Mouse (Mus musculus) C2C12 (cell line): ENCODE measurements around the gene Rab3ip. TPM values are rescaled to one million over a fixed set of nuclear protein-coding genes. Genes with fewer than 3 reads are reported as not detected.

Source experiments
- H3K27me3 ChIP-seq: one replicate; pipeline ENCODE4 v1.6.1; 2011; ENCODE audit not compliant: control insufficient read depth, insufficient read depth, insufficient read length
- H3K36me3 ChIP-seq: one replicate; pipeline ENCODE4 v1.6.1; 2011; ENCODE audit not compliant: control insufficient read depth, insufficient read depth
- H3K4me3 ChIP-seq: one replicate; pipeline ENCODE4 v1.5.1; 2011; ENCODE audit warnings: mild to moderate bottlenecking, control low read depth; ENCODE audit not compliant: poor library complexity, insufficient read depth, severe bottlenecking
- H3K79me2 ChIP-seq: one replicate; pipeline ENCODE4 v1.6.1; 2011; ENCODE audit not compliant: control insufficient read depth, insufficient read depth
- H3K79me3 ChIP-seq: one replicate; pipeline ENCODE4 v1.6.1; 2011; ENCODE audit warnings: low read depth, control low read depth
- H3ac ChIP-seq: one replicate; pipeline ENCODE3; 2011; ENCODE audit warnings: low read depth; ENCODE audit not compliant: control insufficient read depth, insufficient read length
- CEBPB ChIP-seq: IDR thresholded peaks from one replicate; pipeline ENCODE4 v1.6.1; 2011; ENCODE audit warnings: low read depth, mild to moderate bottlenecking, control low read depth, moderate library complexity
- CTCF ChIP-seq: IDR thresholded peaks from one replicate; pipeline ENCODE4 v1.5.1; 2011; ENCODE audit not compliant: control insufficient read depth, insufficient read depth, insufficient read length
- FOSL1 ChIP-seq: IDR thresholded peaks from one replicate; pipeline ENCODE4 v1.8.0; 2011; ENCODE audit warnings: mild to moderate bottlenecking, low read length; ENCODE audit not compliant: poor library complexity, insufficient read depth, severe bottlenecking
- MAX ChIP-seq: IDR thresholded peaks from one replicate; pipeline ENCODE4 v1.6.1; 2011; ENCODE audit warnings: mild to moderate bottlenecking, control low read depth
- MYOD1 ChIP-seq: IDR thresholded peaks from one replicate; pipeline ENCODE4 v1.6.1; 2011; ENCODE audit warnings: low read depth; ENCODE audit not compliant: control insufficient read depth, insufficient read length
- MYOG ChIP-seq: IDR thresholded peaks from one replicate; pipeline ENCODE4 v1.6.1; 2011; ENCODE audit not compliant: control insufficient read depth, insufficient read length; ENCODE audit errors: extremely low read depth
- USF1 ChIP-seq: IDR thresholded peaks from one replicate; pipeline ENCODE4 v1.6.1; 2011; ENCODE audit warnings: low read depth, mild to moderate bottlenecking, control low read depth, moderate library complexity
- polyA plus RNA-seq: library from polyadenylated mRNA; unstranded; fragments of >200 nt; fragmentation: generic; extraction: Trizol; gene quantifications from one replicate; pipeline ENCODE4 v1.2.1, GENCODE M21; 2012; ENCODE audit warnings: missing spikeins

The Rab3ip gene
- polyA plus RNA-seq, 1 experiment = 29.8 TPM

- TF ChIP-seq MYOD1 (no peak), MAX (no peak), CTCF (no peak)
- H3K36me3 ChIP-seq = peaks cover 26% of the 10 kb centered on the region
- no peaks in the 10 kb centered on the region for H3K27me3 ChIP-seq
Measured at GRCm38 (mm10) chr10:116930936-116931335, 19.6 kb downstream of the Rab3ip start.

GRCm38 (mm10) chr10:116930506-116930905, 20.1 kb downstream of the Rab3ip start:
- H3K79me2 ChIP-seq = no peaks in the 10 kb centered on the region
- H3K4me3 ChIP-seq = no peak overlapping the region
- H3K79me3 ChIP-seq = no peaks in the 10 kb centered on the region
- TF ChIP-seq MYOD1 (no peak), FOSL1 (no peak), MAX (no peak), USF1 (no peak), CTCF (no peak), CEBPB (no peak), MYOG (no peak)
- peaks cover 30% of the 10 kb centered on the region for H3K36me3 ChIP-seq
- no peaks in the 10 kb centered on the region for H3K27me3 ChIP-seq
- no peak overlapping the region for H3ac ChIP-seq

More at GRCm38 (mm10) chr10:116930936-116931335, 19.6 kb downstream of the Rab3ip start:
- Histone ChIP-seq H3ac (peak overlapping the region; percentile 9), H3K79me3 (no peaks in the 10 kb centered on the region), H3K4me3 (no peak overlapping the region), H3K79me2 (no peaks in the 10 kb centered on the region)

GRCm38 (mm10) chr10:116928826-116929225, 21.7 kb downstream of the Rab3ip start:
- peaks cover 47% of the 10 kb centered on the region for H3K36me3 ChIP-seq
- TF ChIP-seq CTCF (no peak), MYOG (no peak), MAX (peak; percentile 40), FOSL1 (peak; percentile 68), MYOD1 (peak; percentile 11)
- H3K79me3 ChIP-seq = no peaks in the 10 kb centered on the region
- H3ac ChIP-seq = no peak overlapping the region
- H3K4me3 ChIP-seq = no peak overlapping the region
- H3K79me2 ChIP-seq = no peaks in the 10 kb centered on the region
- H3K27me3 ChIP-seq = no peaks in the 10 kb centered on the region

GRCm38 (mm10) chr10:116926428-116927113, 24.0 kb downstream of the Rab3ip start:
- H3K36me3 ChIP-seq = peaks cover 47% of the 10 kb centered on the region
- TF ChIP-seq MYOD1 (no peak), USF1 (no peak), FOSL1 (no peak)

GRCm38 (mm10) chr10:116923651-116924495, 26.7 kb downstream of the Rab3ip start:
- no peaks in the 10 kb centered on the region for H3K79me2 ChIP-seq
- peaks cover 51% of the 10 kb centered on the region for H3K36me3 ChIP-seq
- no peaks in the 10 kb centered on the region for H3K79me3 ChIP-seq
- H3K27me3 ChIP-seq = no peaks in the 10 kb centered on the region
- no peak overlapping the region for H3ac ChIP-seq
- TF ChIP-seq MYOG = no peak
- no peak for TF ChIP-seq MYOD1
- no peak for TF ChIP-seq CTCF
- no peak for TF ChIP-seq MAX
- no peak for TF ChIP-seq CEBPB
- TF ChIP-seq USF1 = no peak
- TF ChIP-seq FOSL1 = no peak
- no peak overlapping the region for H3K4me3 ChIP-seq

More at GRCm38 (mm10) chr10:116926428-116927113, 24.0 kb downstream of the Rab3ip start:
- Histone ChIP-seq H3ac (no peak overlapping the region), H3K27me3 (no peaks in the 10 kb centered on the region), H3K4me3 (no peak overlapping the region), H3K79me3 (no peaks in the 10 kb centered on the region), H3K79me2 (no peaks in the 10 kb centered on the region)
